Mouse (Mus musculus) bone marrow, adult 2 months (tissue): ENCODE results near the gene Eif4e3.

Experiments used
- CTCF ChIP-seq: fragments of 200-500 bp; IDR thresholded peaks from 2 replicates; pipeline ENCODE4 v1.5.1; 2011; ENCODE audit warnings: low read length, control low read depth; ENCODE audit not compliant: control insufficient read depth, insufficient read depth
- POLR2A ChIP-seq: fragments of 200-500 bp; IDR thresholded peaks from 2 replicates; pipeline ENCODE4 v1.6.1; 2011; ENCODE audit warnings: low read depth, mild to moderate bottlenecking, control low read depth, low read length, borderline replicate concordance; ENCODE audit not compliant: control insufficient read depth

GRCm38 (mm10) chr6:99599651-99600050 lies 66.9 kb downstream of the Eif4e3 start:
- no peak for TF ChIP-seq POLR2A
- TF ChIP-seq CTCF, result no peak
